Mouse (Mus musculus) CH12.LX (cell line): ENCODE measurements at regions not wholly inside any gene's neighbourhood (a gene's known extent, or its start where the extent isn't known, plus 50 kb on each side); places are given as distances from the start of the nearest gene placed in this dataset.

Source experiments
- CHD2 ChIP-seq: IDR thresholded peaks from 2 replicates; pipeline ENCODE4 v1.6.1; 2011; ENCODE audit warnings: low read length, improper control_type of control experiment
- CTCF ChIP-seq, 2 experiments: IDR thresholded peaks in 1 of 2; conservative IDR thresholded peaks in 1 of 2; 2 replicates each; pipeline ENCODE4 v1.5.1; 2011 to 2012; ENCODE audit warnings: low read depth in 2 of 2, low read length in 2 of 2, improper control_type of control experiment in 1 of 2, inconsistent platforms in 1 of 2, mild to moderate bottlenecking in 1 of 2, moderate library complexity in 1 of 2
- EP300 ChIP-seq: IDR thresholded peaks from 2 replicates; pipeline ENCODE4 v1.6.1; 2011; ENCODE audit warnings: low read length, improper control_type of control experiment
- MEF2A ChIP-seq: IDR thresholded peaks from 2 replicates; pipeline ENCODE4 v1.6.1; 2014; ENCODE audit warnings: low read depth, mild to moderate bottlenecking, inconsistent platforms, low read length, improper control_type of control experiment, borderline replicate concordance
- MXI1 ChIP-seq: IDR thresholded peaks from 2 replicates; pipeline ENCODE4 v1.6.1; 2011; ENCODE audit warnings: mild to moderate bottlenecking, low read depth, low read length, improper control_type of control experiment
- NRF1 ChIP-seq: IDR thresholded peaks from 2 replicates; pipeline ENCODE4 v1.6.1; 2014; ENCODE audit warnings: low read depth, mild to moderate bottlenecking, inconsistent platforms, low read length, improper control_type of control experiment, moderate library complexity
- POLR2AphosphoS2 ChIP-seq: IDR thresholded peaks from 2 replicates; pipeline ENCODE4 v1.6.1; 2011; ENCODE audit warnings: low read depth, low read length, improper control_type of control experiment
- RCOR1 ChIP-seq: conservative IDR thresholded peaks from 2 replicates; pipeline ENCODE4 v1.6.1; 2012; ENCODE audit warnings: low read depth, mild to moderate bottlenecking, inconsistent platforms, low read length, improper control_type of control experiment
- USF1 ChIP-seq: IDR thresholded peaks from 2 replicates; pipeline ENCODE4 v1.6.1; 2014; ENCODE audit warnings: low read depth, mild to moderate bottlenecking, inconsistent platforms, low read length, improper control_type of control experiment
- ZC3H11A ChIP-seq: IDR thresholded peaks from 2 replicates; pipeline ENCODE4 v1.6.1; 2012; ENCODE audit warnings: low read depth, mild to moderate bottlenecking, inconsistent platforms, low read length, improper control_type of control experiment

- TF ChIP-seq CTCF (conservative IDR thresholded peaks at IDR 0.05 in 1 of 2, IDR thresholded peaks at IDR 0.05 in 1 of 2; ENCODE audit: low read depth in 2 of 2, low read length in 2 of 2) (no peak), POLR2AphosphoS2 (no peak), EP300 (no peak), ZC3H11A (no peak), NRF1 (no peak), MEF2A (no peak), USF1 (no peak), CHD2 (no peak), RCOR1 (no peak), MXI1 (no peak)
Measured at GRCm38 (mm10) chr3:104340331-104340730, 120.2 kb upstream of the Magi3 start.
